9 mouse cellular contexts compared by ENCODE assay signal in genomic region chr10:84712532-84712931, GRCm38 (mm10). TPM values are rescaled to one million over a fixed set of nuclear protein-coding genes. Genes with fewer than 3 reads are reported as not detected.
A peak's percentile ranks its signal among the peaks of the same experiment; 100 is the strongest.
DNase-seq lines count a peak whose midpoint lies in the region; ATAC-seq lines count a peak whose summit lies in the region.
"Had no signal": no experiment of that assay in that cellular context is flagged by ENCODE, and none has a peak within 500 bp of the region (broad histone marks: within the 10 kb centered on the region; RNA-seq: fewer than 3 reads in every experiment).

No protein-coding gene starts in this region.

- peaks cover 16% of the 10 kb centered on the region for H3K4me1 ChIP-seq in lung, embryonic 16.5 days (replicated peaks; ENCODE audit: control insufficient read depth, insufficient read depth, low read length)
- peaks cover 33% of the 10 kb centered on the region for H3K4me1 ChIP-seq in hindbrain, embryonic 14.5 days (replicated peaks; ENCODE audit: control insufficient read depth, insufficient read depth, low read length)

- no peaks in the 10 kb centered on the region for H3K9me3 ChIP-seq in lung, embryonic 16.5 days (ENCODE audit: control insufficient read depth, low read length)
- H3K9me3 ChIP-seq in hindbrain, embryonic 14.5 days (ENCODE audit: control insufficient read depth, low read length), result no peaks in the 10 kb centered on the region

- no peak overlapping the region for H3K9ac ChIP-seq in lung, embryonic 16.5 days (ENCODE audit: low read length)
- no peak overlapping the region for H3K9ac ChIP-seq in hindbrain, embryonic 14.5 days

- peaks cover 8% of the 10 kb centered on the region for H3K36me3 ChIP-seq in lung, embryonic 16.5 days (ENCODE audit: control insufficient read depth, insufficient read depth, low read length)
- H3K36me3 ChIP-seq in hindbrain, embryonic 14.5 days (replicated peaks; ENCODE audit: control insufficient read depth, insufficient read depth), result 0 out of 2 replicates have a peak, but pooled peaks cover 3% of the 10 kb centered on the region

- H3K27me3 ChIP-seq in lung, embryonic 16.5 days (ENCODE audit: control insufficient read depth, insufficient read depth, low read depth, low read length), result no peaks in the 10 kb centered on the region; the same call in 1 of the 2 replicates
- no peaks in the 10 kb centered on the region for H3K27me3 ChIP-seq in hindbrain, embryonic 14.5 days (ENCODE audit: control insufficient read depth, insufficient read depth, low read length)

- DNase-seq in gastrocnemius, postnatal 10 days, result peak; percentile 34
- no peak for DNase-seq in gastrocnemius, adult 8-10 months (ENCODE audit: low spot score in 2 of 2)
- DNase-seq in lung, postnatal 25 days (ENCODE audit: low spot score), result no peak
- no peak for DNase-seq in hindbrain, embryonic 14.5 days (ENCODE audit: low spot score)
- DNase-seq in kidney, postnatal 36 days, result peak; percentile 46 to 81
- no peak for DNase-seq in adrenal gland, postnatal 36 days
- DNase-seq: heart, postnatal 36 days had no signal

- no peak overlapping the region for H3K4me2 ChIP-seq in lung, embryonic 16.5 days (ENCODE audit: low read depth, low read length)
- no peak overlapping the region for H3K4me2 ChIP-seq in hindbrain, embryonic 14.5 days (replicated peaks)

- H3K27ac ChIP-seq in lung, embryonic 16.5 days (ENCODE audit: low read length), result peak overlapping the region; percentile 56
- H3K27ac ChIP-seq in hindbrain, embryonic 14.5 days, result peak overlapping the region; percentile 33; the same call in 1 of the 2 replicates

- no peak overlapping the region for H3K4me3 ChIP-seq in lung, embryonic 16.5 days (ENCODE audit: low read length)
- no peak overlapping the region for H3K4me3 ChIP-seq in hindbrain, embryonic 14.5 days (replicated peaks; ENCODE audit: low read length)

- no peak for ATAC-seq in lung, embryonic 16.5 days (ENCODE audit: low read depth)
- ATAC-seq in hindbrain, embryonic 14.5 days (ENCODE audit: low FRiP score), result no peak
- ATAC-seq in cerebellum, adult (ENCODE audit: insufficient number of reproducible peaks, low FRiP score, low TSS enrichment), result no peak

- 55% methylated on average over 6 of the region's 6 CpGs for WGBS in lung, embryonic 16.5 days
- WGBS in hindbrain, embryonic 14.5 days, result 49% methylated on average over 6 of the region's 6 CpGs

RNA-seq across cellular contexts. Expression of gene Rfx4, which starts 43.3 kb away (rescaled TPM):
- under 1 TPM; 0.09 to 0.11 TPM for total RNA-seq in gastrocnemius, postnatal 10 days (2021)
- total RNA-seq in gastrocnemius, adult 8-10 months (2022), result not detected
- polyA plus RNA-seq in lung, embryonic 16.5 days (2015; fragmentation: Nextera tagmentation; extraction: Ambion mirVana), result 0.06 TPM in 1 of 2 replicates, not detected in the other
- polyA plus RNA-seq in hindbrain, embryonic 14.5 days (2014; fragmentation: Nextera tagmentation; extraction: Ambion mirVana), result 23.0 and 25.1 TPM in 2 replicates
- total RNA-seq in adrenal gland, postnatal 36 days (2021), result not detected

Comparison
In these comparisons a context has a peak if more than half of its experiments do, and no peak if none do; other contexts are left out.
1. DNase-seq: peak in gastrocnemius, postnatal 10 days (single experiment) and kidney, postnatal 36 days (2 of 2); none in gastrocnemius, adult 8-10 months (0 of 2), lung, postnatal 25 days (single experiment), hindbrain, embryonic 14.5 days (single experiment) and adrenal gland, postnatal 36 days (0 of 2).